Mouse (Mus musculus): ENCODE data around the gene Elane. TPM values are rescaled to one million over a fixed set of nuclear protein-coding genes. Genes with fewer than 3 reads are reported as not detected.

The Elane gene
- polyA plus RNA-seq, 1 experiment from 2014 or later: 0.47 TPM

DNA sequence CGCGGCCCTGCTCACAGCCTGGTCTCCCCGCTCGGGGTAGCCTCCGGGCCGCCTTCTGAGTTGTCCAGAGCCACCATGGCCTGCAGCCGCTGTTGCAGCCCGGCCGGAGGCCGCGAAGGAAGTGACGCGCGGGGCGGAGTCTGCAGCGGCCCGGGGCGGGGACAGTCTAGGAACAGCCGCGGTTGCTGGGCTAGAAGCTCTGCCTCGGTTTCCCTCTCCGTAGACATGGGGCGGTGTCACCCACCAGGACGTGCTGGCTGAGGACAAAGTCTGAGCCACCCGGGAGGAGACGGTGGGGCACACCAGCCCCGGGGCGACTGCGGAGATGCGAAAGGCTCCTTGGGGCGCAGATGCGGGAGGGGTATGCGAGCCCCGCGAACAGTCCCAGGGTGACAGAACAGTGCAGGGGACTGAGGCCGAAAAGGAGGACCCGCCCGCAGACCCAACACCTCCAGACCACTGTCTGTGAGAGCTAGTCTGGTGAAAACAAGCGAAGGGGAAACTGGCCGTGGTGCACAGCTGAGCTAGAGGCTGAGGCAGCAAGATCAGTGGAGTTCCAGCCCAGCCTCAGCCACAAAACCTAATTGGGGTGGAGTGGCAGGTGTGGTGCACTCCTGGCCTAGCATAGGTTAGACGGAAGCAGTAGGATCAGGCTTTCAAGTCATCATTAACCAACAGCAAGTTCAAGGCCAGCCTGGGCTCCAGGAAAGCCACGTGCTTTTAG, 30.9 kb downstream of the Elane start, which contains the start of gene Kiss1r:
Kiss1r (plus strand) TSS at position 164 of the 724 bp plus-strand sequence.
- peak within 1 kb of the TSS; percentile 68 for H3K4me3 ChIP-seq (replicated peaks; ENCODE audit: low read length)
- no peaks in the 10 kb centered on the region for H3K36me3 ChIP-seq (replicated peaks; ENCODE audit: control insufficient read depth, insufficient read depth)
- peak within 1 kb of the TSS; percentile 74 for H3K27ac ChIP-seq
- DNase-seq (ENCODE audit: low spot score): peak; percentile 83
- H3K9ac ChIP-seq: peak within 1 kb of the TSS; percentile 93
- H3K4me1 ChIP-seq (replicated peaks; ENCODE audit: control insufficient read depth, insufficient read depth, low read length): peaks cover 30% of the 10 kb centered on the region
- peak; percentile 77 for ATAC-seq (ENCODE audit: low FRiP score)
- peak within 1 kb of the TSS; percentile 80 for H3K4me2 ChIP-seq (replicated peaks)
- peaks cover 45% of the 10 kb centered on the region for H3K27me3 ChIP-seq (ENCODE audit: control insufficient read depth, insufficient read depth, low read length)
- 3% methylated on average over 42 of the region's 42 CpGs for WGBS
- H3K9me3 ChIP-seq (ENCODE audit: control insufficient read depth, low read length): no peaks in the 10 kb centered on the region

DNA sequence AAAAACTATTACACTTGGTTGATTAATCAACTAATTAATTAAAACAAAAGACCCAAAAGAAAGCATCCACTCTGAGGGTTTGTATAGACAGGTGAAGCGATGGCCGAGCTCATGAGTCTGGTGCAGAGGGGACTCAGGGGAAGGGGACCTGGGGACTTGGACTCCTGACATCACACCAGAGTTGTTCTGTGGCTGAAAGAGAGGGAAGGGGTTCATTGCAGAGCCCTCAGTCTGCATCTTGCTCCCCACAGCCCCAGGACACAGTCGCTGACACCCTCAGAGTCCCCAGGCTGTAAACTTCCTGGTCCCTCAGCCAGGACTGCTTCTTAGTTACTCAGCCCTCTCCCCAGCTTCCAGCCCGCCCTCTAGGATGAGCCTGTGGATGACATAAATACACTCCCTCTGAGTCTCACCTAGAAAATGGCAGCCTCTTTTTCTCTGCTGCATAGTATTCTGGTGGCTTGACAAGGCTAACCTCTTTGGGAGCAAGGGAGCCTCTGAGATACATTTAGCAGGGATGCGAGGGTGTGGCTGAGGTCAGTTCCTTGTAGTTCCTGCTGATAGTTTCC, 31.6 kb downstream of the Elane start:
- 64% methylated on average over 5 of the region's 5 CpGs for WGBS
- H3K4me1 ChIP-seq (replicated peaks; ENCODE audit: control insufficient read depth, insufficient read depth, low read length): peaks cover 30% of the 10 kb centered on the region
- H3K27ac ChIP-seq: no peak overlapping the region
- peak overlapping the region; percentile 68 for H3K4me3 ChIP-seq (replicated peaks; ENCODE audit: low read length)
- no peaks in the 10 kb centered on the region for H3K36me3 ChIP-seq (replicated peaks; ENCODE audit: control insufficient read depth, insufficient read depth)
- peak overlapping the region; percentile 80 for H3K4me2 ChIP-seq (replicated peaks)
- DNase-seq (ENCODE audit: low spot score) (no peak), ATAC-seq (ENCODE audit: low FRiP score) (no peak)
- H3K9me3 ChIP-seq (ENCODE audit: control insufficient read depth, low read length): no peaks in the 10 kb centered on the region
- H3K27me3 ChIP-seq (ENCODE audit: control insufficient read depth, insufficient read depth, low read length): peaks cover 52% of the 10 kb centered on the region
- H3K9ac ChIP-seq: no peak overlapping the region; the same call in 1 of the 2 replicates

DNA sequence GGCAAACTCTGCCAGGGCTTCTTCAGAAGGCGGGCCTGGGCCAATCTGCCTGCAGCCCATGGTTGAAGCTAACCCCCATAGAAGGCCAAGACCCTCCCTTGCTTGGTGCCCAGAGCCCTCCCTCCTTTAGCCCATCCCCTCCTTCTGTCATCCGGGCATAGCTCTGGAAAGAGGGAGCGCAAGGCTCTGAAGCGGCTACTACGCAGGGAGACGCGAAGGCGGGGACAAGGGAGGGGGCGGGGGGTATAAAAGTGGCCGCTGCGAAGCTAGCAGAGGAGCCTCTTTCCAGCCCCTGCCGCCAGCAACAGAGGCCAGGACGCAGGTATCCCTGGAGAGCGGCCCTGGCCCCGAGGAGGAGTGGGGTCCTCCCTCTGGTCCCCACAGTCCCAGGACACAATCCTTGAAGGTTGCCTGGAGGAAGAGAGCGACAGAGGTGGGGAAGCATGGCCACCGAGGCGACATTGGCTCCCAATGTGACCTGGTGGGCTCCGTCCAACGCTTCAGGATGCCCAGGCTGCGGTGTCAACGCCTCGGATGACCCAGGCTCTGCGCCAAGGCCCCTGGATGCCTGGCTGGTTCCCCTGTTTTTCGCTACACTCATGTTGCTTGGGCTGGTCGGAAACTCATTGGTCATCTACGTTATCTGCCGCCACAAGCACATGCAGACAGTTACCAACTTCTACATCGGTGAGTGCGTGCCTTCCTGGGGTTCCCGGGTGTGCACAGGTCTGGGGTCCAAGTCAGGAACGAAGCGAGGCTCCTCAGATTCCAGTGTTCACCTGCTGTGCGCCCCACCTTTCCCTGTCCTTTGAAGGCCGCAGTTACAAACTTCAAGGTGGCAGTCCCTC, 32.4 kb downstream of the Elane start:
- H3K9me3 ChIP-seq (ENCODE audit: control insufficient read depth, low read length): no peaks in the 10 kb centered on the region
- no peaks in the 10 kb centered on the region for H3K36me3 ChIP-seq (replicated peaks; ENCODE audit: control insufficient read depth, insufficient read depth)
- peaks cover 30% of the 10 kb centered on the region for H3K4me1 ChIP-seq (replicated peaks; ENCODE audit: control insufficient read depth, insufficient read depth, low read length)
- H3K4me3 ChIP-seq (replicated peaks; ENCODE audit: low read length): no peak overlapping the region
- H3K27me3 ChIP-seq (ENCODE audit: control insufficient read depth, insufficient read depth, low read length): peaks cover 60% of the 10 kb centered on the region
- no peak overlapping the region for H3K27ac ChIP-seq
- no peak for DNase-seq (ENCODE audit: low spot score)
- H3K9ac ChIP-seq: no peak overlapping the region
- no peak for ATAC-seq (ENCODE audit: low FRiP score)
- no peak overlapping the region for H3K4me2 ChIP-seq (replicated peaks)
- WGBS: 6% methylated on average over 35 of the region's 35 CpGs

DNA sequence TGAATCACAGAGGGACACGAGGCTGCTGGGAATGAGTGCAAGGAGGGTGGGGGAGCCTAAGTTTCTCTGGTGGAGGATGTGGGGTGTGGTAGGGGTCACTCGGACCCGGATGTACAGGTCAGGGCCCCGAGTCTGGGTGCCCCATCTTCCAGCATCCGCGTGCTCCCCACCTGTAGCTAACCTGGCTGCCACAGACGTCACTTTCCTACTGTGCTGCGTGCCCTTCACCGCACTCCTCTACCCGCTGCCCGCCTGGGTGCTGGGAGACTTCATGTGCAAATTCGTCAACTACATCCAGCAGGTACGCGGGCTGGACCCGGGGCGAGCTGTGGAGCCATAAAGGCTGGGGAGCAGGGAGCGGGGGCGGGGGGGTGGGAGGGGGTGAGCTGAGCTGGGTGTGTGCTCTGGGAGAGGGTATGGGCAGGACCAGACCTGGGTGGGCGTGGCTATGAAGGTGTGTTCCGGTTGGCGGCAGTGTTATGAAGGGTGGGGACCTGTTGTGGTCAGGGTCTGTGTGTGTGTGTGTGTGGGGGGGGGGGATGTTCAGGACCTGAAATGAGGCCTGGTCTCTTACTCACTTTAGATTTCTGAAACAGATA, 33.3 kb downstream of the Elane start:
- no peak overlapping the region for H3K27ac ChIP-seq

DNA sequence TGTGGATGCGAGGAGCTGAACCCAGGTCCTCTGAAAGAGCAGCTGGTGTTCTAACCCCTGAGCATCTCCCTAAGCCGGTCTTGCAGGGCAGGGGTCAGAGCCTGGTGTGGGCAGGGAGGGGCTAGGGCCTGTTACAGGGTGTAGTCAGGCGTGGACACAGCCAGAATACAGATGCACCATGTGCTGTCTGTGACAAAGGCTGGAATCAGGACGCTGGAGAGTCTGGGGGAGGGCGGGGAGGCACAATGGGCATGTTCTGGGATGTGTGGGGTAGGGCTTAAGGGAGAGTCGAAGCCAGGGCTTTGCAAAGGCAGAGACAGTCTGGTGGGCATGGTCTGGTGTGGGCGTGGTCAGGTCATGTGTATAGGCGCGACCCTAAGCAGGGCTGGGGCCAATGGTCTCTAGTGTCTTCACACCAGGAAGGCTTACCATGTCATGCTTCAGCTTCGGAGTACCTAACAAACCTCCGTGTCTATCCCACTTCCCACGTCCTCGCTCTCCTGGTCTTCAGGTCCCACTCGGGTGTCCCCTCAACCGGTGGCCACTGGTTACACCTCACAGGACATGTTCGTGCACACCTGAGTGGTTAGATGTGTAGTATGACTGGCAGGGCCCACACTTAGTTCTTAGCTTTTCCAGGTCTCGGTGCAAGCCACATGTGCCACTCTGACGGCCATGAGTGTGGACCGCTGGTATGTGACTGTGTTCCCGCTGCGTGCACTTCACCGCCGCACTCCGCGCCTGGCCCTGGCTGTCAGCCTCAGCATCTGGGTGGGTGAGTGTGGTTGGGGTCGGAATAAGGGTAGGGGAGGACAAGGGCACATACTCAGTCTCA, 34.2 kb downstream of the Elane start:
- DNase-seq (ENCODE audit: low spot score) (no peak), ATAC-seq (ENCODE audit: low FRiP score) (0 out of 2 replicates have a peak, but pooled peaks have one; percentile 7)
- 17% methylated on average over 26 of the region's 26 CpGs for WGBS
- peak overlapping the region; percentile 19 for H3K4me3 ChIP-seq (replicated peaks; ENCODE audit: low read length)
- peaks cover 64% of the 10 kb centered on the region for H3K27me3 ChIP-seq (ENCODE audit: control insufficient read depth, insufficient read depth, low read length)
- H3K27ac ChIP-seq: no peak overlapping the region
- H3K9me3 ChIP-seq (ENCODE audit: control insufficient read depth, low read length): no peaks in the 10 kb centered on the region
- H3K4me2 ChIP-seq (replicated peaks): peak overlapping the region; percentile 48
- H3K4me1 ChIP-seq (replicated peaks; ENCODE audit: control insufficient read depth, insufficient read depth, low read length): peaks cover 21% of the 10 kb centered on the region
- no peaks in the 10 kb centered on the region for H3K36me3 ChIP-seq (replicated peaks; ENCODE audit: control insufficient read depth, insufficient read depth)
- no peak overlapping the region for H3K9ac ChIP-seq

More for the DNA sequence above, 33.3 kb downstream of the Elane start:
- ATAC-seq (ENCODE audit: low FRiP score): no peak
- DNase-seq (ENCODE audit: low spot score): no peak
- Histone ChIP-seq H3K4me3 (replicated peaks; ENCODE audit: low read length) (no peak overlapping the region), H3K27me3 (ENCODE audit: control insufficient read depth, insufficient read depth, low read length) (peaks cover 64% of the 10 kb centered on the region), H3K9me3 (ENCODE audit: control insufficient read depth, low read length) (no peaks in the 10 kb centered on the region), H3K9ac (no peak overlapping the region), H3K4me2 (replicated peaks) (0 out of 2 replicates have a peak overlapping the region, but pooled peaks have one; percentile 1), H3K4me1 (replicated peaks; ENCODE audit: control insufficient read depth, insufficient read depth, low read length) (peaks cover 26% of the 10 kb centered on the region), H3K36me3 (replicated peaks; ENCODE audit: control insufficient read depth, insufficient read depth) (no peaks in the 10 kb centered on the region)
- 4% methylated on average over 21 of the region's 21 CpGs for WGBS

DNA sequence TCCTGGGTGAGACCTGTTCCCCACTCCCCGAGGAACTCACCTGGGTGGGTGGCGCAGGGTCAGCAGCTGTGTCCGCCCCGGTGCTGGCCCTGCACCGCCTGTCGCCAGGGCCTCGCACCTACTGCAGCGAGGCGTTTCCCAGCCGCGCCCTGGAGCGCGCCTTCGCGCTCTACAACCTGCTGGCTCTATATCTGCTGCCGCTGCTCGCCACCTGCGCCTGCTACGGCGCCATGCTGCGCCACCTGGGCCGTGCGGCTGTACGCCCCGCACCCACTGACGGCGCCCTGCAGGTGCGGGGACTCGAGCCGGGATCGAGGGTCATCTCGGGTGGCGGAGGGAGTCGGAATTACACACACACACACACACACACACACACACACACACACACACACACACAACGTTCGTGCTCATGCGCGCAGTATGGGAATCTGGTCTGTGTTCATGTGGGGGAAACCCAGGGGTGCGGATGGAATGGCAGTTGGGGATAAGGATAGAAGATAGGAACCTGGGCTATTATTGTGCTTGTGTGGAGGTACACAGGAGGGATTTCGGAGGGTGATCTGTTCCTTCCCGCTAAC, 35.0 kb downstream of the Elane start, which contains the start of gene R3hdm4:
R3hdm4 (minus strand) TSS at position 251 of the 578 bp plus-strand sequence.
- no peak within 1 kb of the TSS for H3K27ac ChIP-seq
- H3K36me3 ChIP-seq (replicated peaks; ENCODE audit: control insufficient read depth, insufficient read depth): no peaks in the 10 kb centered on the region
- 2% methylated on average over 41 of the region's 41 CpGs for WGBS
- H3K4me3 ChIP-seq (replicated peaks; ENCODE audit: low read length): peak within 1 kb of the TSS; percentile 19
- H3K9me3 ChIP-seq (ENCODE audit: control insufficient read depth, low read length): no peaks in the 10 kb centered on the region
- peak within 1 kb of the TSS; percentile 48 for H3K4me2 ChIP-seq (replicated peaks)
- peak within 1 kb of the TSS; percentile 28; the same call in 1 of the 2 replicates for H3K9ac ChIP-seq
- H3K27me3 ChIP-seq (ENCODE audit: control insufficient read depth, insufficient read depth, low read length): peaks cover 64% of the 10 kb centered on the region
- DNase-seq (ENCODE audit: low spot score) (no peak), ATAC-seq (ENCODE audit: low FRiP score) (no peak)
- H3K4me1 ChIP-seq (replicated peaks; ENCODE audit: control insufficient read depth, insufficient read depth, low read length): peaks cover 17% of the 10 kb centered on the region

DNA sequence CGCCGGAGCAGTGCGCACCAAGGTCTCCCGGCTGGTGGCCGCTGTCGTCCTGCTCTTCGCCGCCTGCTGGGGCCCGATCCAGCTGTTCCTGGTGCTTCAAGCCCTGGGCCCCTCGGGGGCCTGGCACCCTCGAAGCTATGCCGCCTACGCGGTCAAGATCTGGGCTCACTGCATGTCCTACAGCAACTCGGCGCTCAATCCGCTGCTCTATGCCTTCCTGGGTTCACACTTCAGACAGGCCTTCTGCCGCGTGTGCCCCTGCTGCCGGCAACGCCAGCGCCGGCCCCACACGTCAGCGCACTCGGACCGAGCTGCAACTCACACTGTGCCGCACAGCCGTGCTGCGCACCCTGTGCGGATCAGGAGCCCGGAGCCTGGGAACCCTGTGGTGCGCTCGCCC, 35.5 kb downstream of the Elane start:
- H3K27me3 ChIP-seq (ENCODE audit: control insufficient read depth, insufficient read depth, low read length): peaks cover 64% of the 10 kb centered on the region
- peak overlapping the region; percentile 19 for H3K4me3 ChIP-seq (replicated peaks; ENCODE audit: low read length)
- peaks cover 15% of the 10 kb centered on the region for H3K4me1 ChIP-seq (replicated peaks; ENCODE audit: control insufficient read depth, insufficient read depth, low read length)
- under 1% methylated on average over 34 of the region's 34 CpGs for WGBS
- DNase-seq (ENCODE audit: low spot score): no peak
- no peak for ATAC-seq (ENCODE audit: low FRiP score)
- H3K9me3 ChIP-seq (ENCODE audit: control insufficient read depth, low read length): no peaks in the 10 kb centered on the region
- peak overlapping the region; percentile 28; the same call in 1 of the 2 replicates for H3K9ac ChIP-seq
- H3K4me2 ChIP-seq (replicated peaks): peak overlapping the region; percentile 48
- no peaks in the 10 kb centered on the region for H3K36me3 ChIP-seq (replicated peaks; ENCODE audit: control insufficient read depth, insufficient read depth)
- no peak overlapping the region for H3K27ac ChIP-seq
